Mouse (Mus musculus): Measurements from ENCODE around the gene Myo16. TPM values are rescaled to one million over a fixed set of nuclear protein-coding genes. Genes with fewer than 3 reads are reported as not detected.
A peak's percentile ranks its signal among the peaks of the same experiment; 100 is the strongest.

Gene Myo16
- polyA plus RNA-seq, 1 experiment from 2014 or later: 0.35 TPM

GRCm38 (mm10) chr8:10230746-10231369, 77.1 kb downstream of the Myo16 start:
- no peak overlapping the region for H3K4me2 ChIP-seq
- no peaks in the 10 kb centered on the region for H3K4me1 ChIP-seq (replicated peaks)
- no peaks in the 10 kb centered on the region for H3K9me3 ChIP-seq (replicated peaks)
- H3K36me3 ChIP-seq: no peaks in the 10 kb centered on the region
- no peak overlapping the region for H3K27ac ChIP-seq
- ATAC-seq (replicated peaks; ENCODE audit: insufficient number of reproducible peaks, insufficient read depth, low FRiP score, low read depth): no peak
- WGBS: 46% methylated on average over 8 of the region's 8 CpGs
- no peak overlapping the region for H3K4me3 ChIP-seq
- no peaks in the 10 kb centered on the region for H3K27me3 ChIP-seq
- no peak overlapping the region for H3K9ac ChIP-seq

DNA sequence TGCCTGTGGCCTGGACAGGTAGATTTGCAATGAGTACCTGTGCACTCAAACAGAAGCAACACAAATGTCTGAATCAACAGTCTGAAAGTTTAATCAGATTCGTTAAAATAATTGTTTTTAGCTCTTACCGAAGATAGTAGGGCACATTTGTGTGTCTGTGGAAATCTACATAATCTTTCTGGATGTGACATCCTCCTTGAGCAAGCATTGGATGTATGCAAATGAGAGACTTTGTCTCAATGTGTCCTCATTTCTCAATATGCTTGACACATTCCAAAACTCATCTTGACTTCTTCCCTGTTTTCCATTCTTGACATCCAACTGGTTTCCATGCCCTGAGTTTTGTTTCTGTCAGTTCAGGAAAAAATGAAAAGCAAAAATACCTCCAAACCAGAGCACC, 80.8 kb downstream of the Myo16 start:
- Histone ChIP-seq H3K4me1 (replicated peaks) (no peaks in the 10 kb centered on the region), H3K27me3 (no peaks in the 10 kb centered on the region), H3K4me2 (no peak overlapping the region), H3K4me3 (no peak overlapping the region), H3K27ac (no peak overlapping the region), H3K9me3 (replicated peaks) (no peaks in the 10 kb centered on the region), H3K36me3 (no peaks in the 10 kb centered on the region), H3K9ac (no peak overlapping the region)
- no peak for ATAC-seq (replicated peaks; ENCODE audit: insufficient number of reproducible peaks, insufficient read depth, low FRiP score, low read depth)
- WGBS: 71% methylated on average over 2 of the region's 2 CpGs

DNA sequence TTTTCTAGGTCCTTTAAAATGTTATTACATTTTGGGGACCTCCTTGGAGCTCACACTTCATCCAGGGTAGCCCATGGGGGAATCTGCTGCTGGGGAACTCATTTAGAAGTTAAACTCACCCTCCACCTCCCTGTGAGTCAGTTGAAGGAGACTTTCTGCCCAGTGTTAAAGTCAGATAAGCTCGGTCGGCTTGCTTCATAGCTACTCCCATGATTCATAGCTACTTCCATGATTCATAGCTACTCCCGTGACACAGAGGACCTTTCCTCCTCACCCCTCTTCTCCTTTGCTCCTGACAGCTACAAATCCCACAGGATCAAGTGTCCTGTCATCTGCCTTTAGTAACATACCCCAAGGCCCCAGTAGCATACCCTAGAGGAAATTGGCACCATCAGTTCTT, 89.6 kb downstream of the Myo16 start:
- H3K27ac ChIP-seq: no peak overlapping the region
- ATAC-seq (replicated peaks; ENCODE audit: insufficient number of reproducible peaks, insufficient read depth, low FRiP score, low read depth): no peak
- H3K9ac ChIP-seq: no peak overlapping the region
- H3K4me3 ChIP-seq: no peak overlapping the region
- H3K36me3 ChIP-seq: no peaks in the 10 kb centered on the region
- no peaks in the 10 kb centered on the region for H3K27me3 ChIP-seq
- no peaks in the 10 kb centered on the region for H3K4me1 ChIP-seq (replicated peaks)
- no peaks in the 10 kb centered on the region for H3K9me3 ChIP-seq (replicated peaks)
- 20% methylated on average over 3 of the region's 3 CpGs for WGBS
- H3K4me2 ChIP-seq: no peak overlapping the region

GRCm38 (mm10) chr8:10249156-10249555, 95.4 kb downstream of the Myo16 start:
- peaks cover 8% of the 10 kb centered on the region for H3K4me1 ChIP-seq (replicated peaks)
- ATAC-seq (replicated peaks; ENCODE audit: insufficient number of reproducible peaks, insufficient read depth, low FRiP score, low read depth): no peak
- no peaks in the 10 kb centered on the region for H3K36me3 ChIP-seq
- H3K9ac ChIP-seq: no peak overlapping the region
- H3K27me3 ChIP-seq: peaks cover 5% of the 10 kb centered on the region
- WGBS: 4% methylated on average over 15 of the region's 15 CpGs
- H3K9me3 ChIP-seq (replicated peaks): no peaks in the 10 kb centered on the region
- H3K27ac ChIP-seq: no peak overlapping the region
- peak overlapping the region; percentile 66 for H3K4me2 ChIP-seq
- peak overlapping the region; percentile 33 for H3K4me3 ChIP-seq

DNA sequence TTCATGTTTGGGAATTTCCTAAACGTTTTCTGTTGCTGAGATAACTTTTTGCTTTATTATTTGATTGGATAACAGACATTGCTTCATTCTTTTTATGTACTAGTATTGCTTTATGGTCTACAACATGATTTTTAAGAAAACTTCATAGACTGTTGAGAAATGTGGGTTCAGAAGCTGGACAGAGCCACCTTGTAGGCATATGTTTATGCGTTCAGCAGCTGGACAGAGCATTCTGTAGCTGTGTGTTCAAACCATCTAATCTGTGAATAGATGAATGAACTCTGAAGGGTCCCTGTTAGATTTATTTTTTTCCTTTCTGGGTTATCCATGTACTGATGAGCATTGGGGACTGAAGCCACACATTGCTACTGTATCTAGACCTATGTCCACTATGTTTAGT, 102.0 kb downstream of the Myo16 start:
- ATAC-seq (replicated peaks; ENCODE audit: insufficient number of reproducible peaks, insufficient read depth, low FRiP score, low read depth): no peak
- Histone ChIP-seq H3K4me3 (no peak overlapping the region), H3K4me2 (no peak overlapping the region), H3K36me3 (no peaks in the 10 kb centered on the region), H3K9ac (no peak overlapping the region), H3K27me3 (no peaks in the 10 kb centered on the region), H3K9me3 (replicated peaks) (no peaks in the 10 kb centered on the region), H3K27ac (no peak overlapping the region), H3K4me1 (replicated peaks) (no peaks in the 10 kb centered on the region)
- WGBS: 44% methylated on average over 2 of the region's 2 CpGs

DNA sequence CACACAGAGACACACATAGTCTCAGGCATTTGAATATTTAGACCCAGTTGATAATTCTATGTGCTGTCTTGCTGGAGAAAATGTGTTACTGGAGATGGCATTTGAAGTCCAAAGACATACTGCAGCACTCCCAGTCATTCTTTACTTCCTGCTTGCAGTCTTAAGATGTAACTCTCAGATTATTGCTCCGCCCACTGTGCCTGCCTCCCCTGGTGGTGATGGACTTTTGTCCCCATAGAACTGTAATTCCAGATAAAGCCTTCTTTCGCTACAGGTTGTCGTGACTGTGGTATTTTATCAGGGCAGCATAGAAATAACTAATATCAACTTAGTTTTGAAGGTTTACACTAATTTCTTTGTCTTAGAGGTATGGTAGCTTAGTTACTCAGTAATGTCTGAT, 102.9 kb downstream of the Myo16 start:
- no peak overlapping the region for H3K27ac ChIP-seq
- H3K9me3 ChIP-seq (replicated peaks): no peaks in the 10 kb centered on the region
- H3K27me3 ChIP-seq: no peaks in the 10 kb centered on the region
- H3K4me2 ChIP-seq: no peak overlapping the region
- ATAC-seq (replicated peaks; ENCODE audit: insufficient number of reproducible peaks, insufficient read depth, low FRiP score, low read depth): no peak
- no peaks in the 10 kb centered on the region for H3K4me1 ChIP-seq (replicated peaks)
- H3K36me3 ChIP-seq: no peaks in the 10 kb centered on the region
- no peak overlapping the region for H3K9ac ChIP-seq
- H3K4me3 ChIP-seq: no peak overlapping the region
- WGBS: 77% methylated on average over 3 of the region's 3 CpGs

- Histone ChIP-seq H3K9me3 (replicated peaks) (no peaks in the 10 kb centered on the region), H3K4me3 (no peak overlapping the region), H3K27ac (no peak overlapping the region), H3K36me3 (no peaks in the 10 kb centered on the region), H3K4me1 (replicated peaks) (no peaks in the 10 kb centered on the region), H3K27me3 (no peaks in the 10 kb centered on the region), H3K9ac (no peak overlapping the region), H3K4me2 (no peak overlapping the region)
- WGBS: 73% methylated on average over 4 of the region's 4 CpGs
- ATAC-seq (replicated peaks; ENCODE audit: insufficient number of reproducible peaks, insufficient read depth, low FRiP score, low read depth): no peak
Measured at GRCm38 (mm10) chr8:10270094-10270493, 116.4 kb downstream of the Myo16 start.

- 37% methylated on average over 4 of the region's 4 CpGs for WGBS
Measured at GRCm38 (mm10) chr8:10292600-10292999, 138.9 kb downstream of the Myo16 start.

DNA sequence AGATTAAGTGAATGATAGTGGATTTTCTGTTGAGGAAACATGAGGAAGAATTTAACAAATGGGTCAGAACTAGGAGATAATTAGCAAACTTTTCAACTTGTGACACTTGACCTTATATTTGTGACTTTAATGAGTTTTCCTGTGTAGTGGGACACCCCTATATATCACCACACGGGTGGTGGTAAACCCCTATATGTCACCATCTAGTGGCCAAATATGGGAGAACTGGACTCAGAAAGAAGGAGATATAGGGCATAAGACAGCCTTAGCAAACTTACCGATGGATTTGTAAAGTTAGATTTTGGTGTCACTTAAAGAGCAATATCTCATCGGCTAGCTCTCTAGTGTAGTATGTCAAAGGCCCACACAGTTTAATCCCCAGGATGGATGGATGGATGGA, 147.1 kb downstream of the Myo16 start:
- H3K4me2 ChIP-seq: no peak overlapping the region
- no peaks in the 10 kb centered on the region for H3K27me3 ChIP-seq
- no peak overlapping the region for H3K27ac ChIP-seq
- H3K36me3 ChIP-seq: no peaks in the 10 kb centered on the region
- H3K9me3 ChIP-seq (replicated peaks): no peaks in the 10 kb centered on the region
- no peak for ATAC-seq (replicated peaks; ENCODE audit: insufficient number of reproducible peaks, insufficient read depth, low FRiP score, low read depth)
- 53% methylated on average over 3 of the region's 3 CpGs for WGBS
- H3K4me1 ChIP-seq (replicated peaks): peaks cover 3% of the 10 kb centered on the region
- H3K9ac ChIP-seq: no peak overlapping the region
- H3K4me3 ChIP-seq: no peak overlapping the region

More at GRCm38 (mm10) chr8:10292600-10292999, 138.9 kb downstream of the Myo16 start:
- H3K27ac ChIP-seq: no peak overlapping the region
- no peaks in the 10 kb centered on the region for H3K4me1 ChIP-seq (replicated peaks)
- H3K36me3 ChIP-seq: no peaks in the 10 kb centered on the region
- no peaks in the 10 kb centered on the region for H3K27me3 ChIP-seq
- no peak overlapping the region for H3K4me3 ChIP-seq
- H3K4me2 ChIP-seq: no peak overlapping the region
- no peak for ATAC-seq (replicated peaks; ENCODE audit: insufficient number of reproducible peaks, insufficient read depth, low FRiP score, low read depth)
- H3K9me3 ChIP-seq (replicated peaks): no peaks in the 10 kb centered on the region
- H3K9ac ChIP-seq: no peak overlapping the region

DNA sequence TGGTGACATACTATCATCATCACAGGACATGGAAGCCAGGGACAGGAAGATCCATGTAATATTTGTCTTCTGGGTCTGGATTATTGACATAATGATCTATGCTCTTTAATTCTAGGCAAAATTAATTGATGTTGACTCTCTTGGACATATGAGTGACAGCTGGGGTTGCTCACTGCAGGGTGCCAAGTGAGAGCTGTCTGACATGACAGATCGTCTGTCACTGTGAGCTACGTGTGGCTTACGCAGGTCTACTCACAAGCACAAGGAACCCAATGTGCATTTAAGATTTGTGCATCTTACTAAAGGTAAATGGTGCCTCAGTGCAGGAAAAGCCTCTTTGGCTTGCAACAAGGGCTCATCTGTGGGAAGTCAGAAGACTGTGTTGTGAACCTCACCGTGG, 149.3 kb downstream of the Myo16 start:
- Histone ChIP-seq H3K4me1 (replicated peaks) (peaks cover 3% of the 10 kb centered on the region), H3K9me3 (replicated peaks) (no peaks in the 10 kb centered on the region), H3K9ac (no peak overlapping the region), H3K27me3 (no peaks in the 10 kb centered on the region), H3K4me2 (no peak overlapping the region), H3K36me3 (no peaks in the 10 kb centered on the region), H3K27ac (no peak overlapping the region), H3K4me3 (no peak overlapping the region)
- 78% methylated on average over 4 of the region's 4 CpGs for WGBS
- no peak for ATAC-seq (replicated peaks; ENCODE audit: insufficient number of reproducible peaks, insufficient read depth, low FRiP score, low read depth)

DNA sequence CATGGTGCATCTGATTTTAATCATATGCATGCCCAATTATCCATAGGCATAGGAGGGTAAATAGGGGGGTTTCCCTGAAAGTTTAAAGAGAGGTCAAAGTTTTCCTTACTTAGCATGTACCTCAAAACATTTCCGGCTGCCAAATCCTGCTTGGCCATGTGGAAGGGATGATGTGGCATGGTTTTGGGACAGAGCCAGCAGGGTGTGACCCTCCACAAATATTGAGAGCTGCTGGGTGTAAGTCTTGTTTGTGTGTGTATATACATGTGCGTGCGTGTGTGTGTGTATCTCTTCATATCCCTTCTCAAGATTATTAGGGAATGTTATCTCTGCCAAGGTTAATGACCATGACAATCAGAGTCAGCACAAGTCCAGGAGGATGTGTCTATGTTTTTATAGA, 150.3 kb downstream of the Myo16 start:
- Histone ChIP-seq H3K4me2 (no peak overlapping the region), H3K9ac (no peak overlapping the region), H3K36me3 (no peaks in the 10 kb centered on the region), H3K9me3 (replicated peaks) (no peaks in the 10 kb centered on the region), H3K27me3 (no peaks in the 10 kb centered on the region), H3K4me3 (no peak overlapping the region), H3K4me1 (replicated peaks) (peaks cover 3% of the 10 kb centered on the region), H3K27ac (no peak overlapping the region)
- 73% methylated on average over 3 of the region's 3 CpGs for WGBS
- ATAC-seq (replicated peaks; ENCODE audit: insufficient number of reproducible peaks, insufficient read depth, low FRiP score, low read depth): no peak

GRCm38 (mm10) chr8:10304721-10305120, 151.0 kb downstream of the Myo16 start:
- H3K27ac ChIP-seq: no peak overlapping the region
- H3K4me3 ChIP-seq: no peak overlapping the region
- H3K9ac ChIP-seq: no peak overlapping the region
- 66% methylated on average over 1 of the region's 1 CpGs for WGBS
- H3K9me3 ChIP-seq (replicated peaks): no peaks in the 10 kb centered on the region
- no peaks in the 10 kb centered on the region for H3K27me3 ChIP-seq
- no peak for ATAC-seq (replicated peaks; ENCODE audit: insufficient number of reproducible peaks, insufficient read depth, low FRiP score, low read depth)
- H3K4me1 ChIP-seq (replicated peaks): peaks cover 3% of the 10 kb centered on the region
- no peak overlapping the region for H3K4me2 ChIP-seq
- no peaks in the 10 kb centered on the region for H3K36me3 ChIP-seq

Data from heart, embryonic 15.5 days (tissue).